Mouse (Mus musculus) layer of hippocampus, adult 9-10 months (tissue): ENCODE measurements at regions not wholly inside any gene's neighbourhood (a gene's known extent, or its start where the extent isn't known, plus 50 kb on each side); places are given as distances from the start of the nearest gene placed in this dataset.

Experiments
- DNase-seq: peaks from one replicate; pipeline ENCODE4 v3.0.0; 2022; ENCODE audit warnings: low spot score

DNA sequence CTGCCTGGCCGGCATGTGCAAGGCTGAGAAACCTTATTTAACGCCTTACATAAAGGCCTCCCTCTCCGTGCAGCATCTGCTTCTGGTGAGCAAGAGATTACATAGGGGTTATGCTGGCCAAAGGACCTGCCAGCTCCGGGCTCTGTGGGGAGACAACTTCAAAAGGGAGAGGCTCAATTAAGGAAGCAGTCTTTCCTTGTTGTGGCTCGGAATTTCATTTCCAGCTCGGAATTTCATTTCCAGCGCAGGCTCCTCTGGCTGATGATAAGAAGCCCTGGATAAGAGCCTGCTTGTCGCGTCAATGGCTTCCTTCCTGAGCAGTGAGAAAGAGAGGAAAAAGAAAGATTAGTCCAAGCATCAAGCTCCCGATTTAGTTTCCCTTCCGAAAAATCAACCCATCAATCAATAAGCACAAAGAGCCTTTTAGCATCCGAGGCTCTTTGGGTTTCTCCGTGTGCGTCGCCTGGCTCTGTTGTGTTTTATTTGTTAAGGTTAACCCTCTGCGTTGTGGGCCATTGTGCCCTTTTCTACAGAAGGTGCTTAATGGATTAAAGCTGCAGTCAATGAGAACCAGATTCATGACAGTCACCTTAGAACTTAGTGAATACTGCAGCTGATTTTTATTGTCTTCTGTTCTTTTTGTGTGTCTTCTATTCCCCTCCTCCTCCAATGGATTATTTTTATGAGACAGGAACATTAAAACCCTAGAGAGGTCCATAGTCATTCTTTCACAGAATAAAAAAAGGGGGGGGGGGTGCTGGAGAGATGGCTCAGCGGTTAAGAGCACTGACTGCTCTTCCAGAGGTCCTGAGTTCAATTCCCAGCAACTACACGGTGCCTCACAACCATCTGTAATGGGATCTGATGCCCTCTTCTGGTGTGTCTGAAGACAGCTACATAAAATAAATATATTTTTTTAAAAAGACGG lies 218.3 kb downstream of the Myo1b start:
- no peak for DNase-seq

DNA sequence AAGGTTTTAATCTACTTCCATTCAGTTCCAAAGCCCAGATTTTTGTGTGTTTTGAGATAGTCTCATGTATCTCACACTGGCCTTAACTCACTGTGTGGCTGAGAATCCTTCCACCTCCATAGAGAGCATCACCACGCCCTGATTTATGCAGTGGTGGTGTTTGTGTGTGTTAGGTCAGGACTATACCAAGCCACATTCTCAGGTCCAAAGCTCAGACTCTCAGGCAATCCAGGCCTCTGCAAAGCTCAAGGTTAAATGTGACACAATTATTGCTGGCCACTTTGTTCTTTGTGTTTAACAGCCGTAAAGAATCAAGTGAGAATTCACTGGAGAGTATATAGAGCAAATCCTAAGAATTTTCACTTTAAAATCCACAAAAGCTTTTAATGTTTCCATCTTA lies 218.2 kb upstream of the Nabp1 start:
- no peak for DNase-seq

DNA sequence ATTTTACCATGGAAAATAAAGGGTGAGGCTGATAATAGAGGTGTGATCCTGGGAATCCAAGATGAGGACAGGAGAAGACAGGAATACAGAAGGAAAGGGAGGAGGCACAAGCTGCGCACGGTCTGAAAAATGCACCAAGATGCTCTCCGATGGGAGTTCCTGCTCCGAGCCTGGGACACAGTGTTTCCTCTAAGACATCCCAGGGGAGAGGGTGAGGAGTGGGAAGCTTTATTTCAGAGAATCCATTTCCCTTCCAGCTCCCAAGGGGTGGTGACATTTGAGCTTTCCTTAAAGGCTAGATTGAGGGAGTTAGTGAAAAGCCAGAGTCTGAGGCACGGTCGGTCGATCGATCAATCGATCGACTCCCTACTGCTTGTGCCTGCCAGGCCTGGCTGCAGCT lies 212.7 kb upstream of the Nabp1 start:
- DNase-seq = no peak

GRCm38 (mm10) chr1:51689461-51690223 lies 211.4 kb upstream of the Nabp1 start:
- no peak for DNase-seq

GRCm38 (mm10) chr1:51688946-51689345 lies 210.7 kb upstream of the Nabp1 start:
- no peak for DNase-seq

GRCm38 (mm10) chr1:51688224-51688545 lies 210.0 kb upstream of the Nabp1 start:
- DNase-seq = no peak

DNA sequence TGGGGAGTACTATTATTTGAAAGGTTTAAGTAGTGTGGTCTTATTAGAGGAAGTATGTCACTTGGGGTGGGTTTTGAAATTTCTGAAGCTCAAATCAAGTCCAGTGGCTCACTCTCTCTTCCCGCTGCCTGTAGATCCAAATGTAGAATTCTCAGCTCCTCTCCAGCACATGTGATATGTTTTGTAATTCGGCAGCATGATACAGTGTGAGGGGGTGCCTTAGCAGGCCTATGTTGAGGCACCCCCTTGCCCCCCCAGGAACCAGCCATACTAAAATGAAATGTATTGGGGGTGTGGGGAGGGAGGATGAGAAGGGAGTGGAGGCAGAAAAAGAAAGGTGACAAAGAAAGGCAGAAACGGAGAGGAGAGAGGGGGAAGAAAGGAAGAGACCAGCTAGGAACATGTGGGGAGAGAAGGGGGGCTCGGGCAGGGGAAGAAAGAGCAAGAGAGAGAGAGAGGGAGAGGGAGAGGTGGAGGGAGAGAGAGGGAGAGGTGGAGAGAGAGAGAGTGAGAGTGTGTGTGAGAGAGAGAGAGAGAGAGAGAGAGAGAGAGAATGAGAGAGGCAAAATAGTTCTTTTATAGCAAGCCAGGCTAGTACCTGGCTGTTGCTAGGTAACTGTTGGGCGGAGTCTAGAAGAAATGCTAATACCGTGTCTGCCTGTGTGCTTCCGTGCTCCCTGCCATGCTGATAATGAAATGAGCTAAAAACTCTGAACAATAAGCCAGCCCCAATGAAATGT lies 209.4 kb upstream of the Nabp1 start:
- DNase-seq = no peak

GRCm38 (mm10) chr1:51686759-51687158 lies 208.5 kb upstream of the Nabp1 start:
- no peak for DNase-seq

GRCm38 (mm10) chr1:51682273-51682672 lies 204.0 kb upstream of the Nabp1 start:
- DNase-seq = no peak

- no peak for DNase-seq
Measured at GRCm38 (mm10) chr1:51681872-51682271, 203.6 kb upstream of the Nabp1 start.

GRCm38 (mm10) chr1:51680725-51681124 lies 202.5 kb upstream of the Nabp1 start:
- no peak for DNase-seq

GRCm38 (mm10) chr1:51678290-51678928 lies 200.2 kb upstream of the Nabp1 start:
- no peak for DNase-seq

- no peak for DNase-seq
Measured at GRCm38 (mm10) chr1:51677802-51678201, 199.6 kb upstream of the Nabp1 start.

GRCm38 (mm10) chr1:51671691-51672090 lies 193.5 kb upstream of the Nabp1 start:
- DNase-seq = no peak

DNA sequence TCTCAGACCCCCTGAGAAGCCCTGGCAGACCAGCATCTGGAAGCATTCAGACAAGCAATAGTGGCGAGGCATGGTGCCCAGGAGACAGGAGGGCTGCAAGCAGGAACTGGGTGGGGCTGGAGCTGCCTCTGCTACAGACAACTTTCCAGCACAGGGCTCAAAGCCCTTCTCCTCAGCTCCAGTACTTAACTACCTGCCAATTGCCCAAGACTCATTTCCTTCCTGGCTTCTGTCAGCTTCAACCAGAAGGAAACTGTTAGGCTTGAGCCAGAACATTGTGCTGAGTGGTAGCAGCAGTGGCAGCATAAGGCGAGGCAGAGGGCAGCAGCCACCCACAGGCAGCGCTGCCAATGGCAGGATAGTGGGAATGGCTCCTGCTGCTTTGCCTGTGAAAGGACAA lies 193.1 kb upstream of the Nabp1 start:
- DNase-seq = peak; percentile 16

- DNase-seq = no peak
Measured at GRCm38 (mm10) chr1:51670009-51670408, 191.8 kb upstream of the Nabp1 start.

GRCm38 (mm10) chr1:51668881-51669280 lies 190.7 kb upstream of the Nabp1 start:
- DNase-seq = peak; percentile 13

DNA sequence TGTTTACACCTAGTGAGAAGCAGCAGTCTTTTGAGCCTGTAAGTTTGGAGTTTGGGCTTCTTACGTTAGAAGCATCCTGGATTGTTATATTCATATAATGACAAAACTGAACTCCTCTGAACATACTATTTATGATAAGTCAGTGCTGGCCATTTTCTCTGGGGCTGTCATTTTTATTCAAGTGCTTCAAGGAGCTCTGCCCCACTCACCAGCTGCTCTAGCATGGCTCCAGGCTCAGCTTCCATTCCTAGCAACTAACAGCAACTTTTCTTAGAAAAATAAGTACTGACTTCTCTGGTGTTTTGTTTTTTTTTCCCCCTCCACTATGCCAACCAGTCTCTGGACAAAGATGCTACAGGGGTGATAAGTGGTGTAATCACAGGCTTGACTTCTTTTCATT lies 182.3 kb upstream of the Nabp1 start:
- DNase-seq = no peak

- no peak for DNase-seq
Measured at GRCm38 (mm10) chr1:51657203-51657602, 179.0 kb upstream of the Nabp1 start.

DNA sequence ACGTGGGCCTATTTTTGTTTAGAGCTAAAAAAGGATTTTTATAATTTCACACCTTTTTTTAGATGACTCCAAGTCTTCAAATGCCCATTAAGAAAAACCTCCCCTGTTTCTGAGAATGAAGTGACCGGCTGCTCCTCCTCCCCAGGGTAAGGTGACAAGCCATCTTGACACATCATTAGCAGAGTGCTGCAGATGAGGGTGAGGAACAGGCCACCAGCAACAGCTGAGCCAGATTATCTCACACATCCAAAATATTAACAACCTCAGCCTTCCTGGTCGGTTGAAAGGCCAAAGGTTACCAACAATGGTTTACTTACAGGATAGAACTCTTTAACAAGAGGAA lies 172.4 kb upstream of the Nabp1 start:
- no peak for DNase-seq

- DNase-seq = no peak
Measured at GRCm38 (mm10) chr1:51649963-51650652, 171.9 kb upstream of the Nabp1 start.

DNA sequence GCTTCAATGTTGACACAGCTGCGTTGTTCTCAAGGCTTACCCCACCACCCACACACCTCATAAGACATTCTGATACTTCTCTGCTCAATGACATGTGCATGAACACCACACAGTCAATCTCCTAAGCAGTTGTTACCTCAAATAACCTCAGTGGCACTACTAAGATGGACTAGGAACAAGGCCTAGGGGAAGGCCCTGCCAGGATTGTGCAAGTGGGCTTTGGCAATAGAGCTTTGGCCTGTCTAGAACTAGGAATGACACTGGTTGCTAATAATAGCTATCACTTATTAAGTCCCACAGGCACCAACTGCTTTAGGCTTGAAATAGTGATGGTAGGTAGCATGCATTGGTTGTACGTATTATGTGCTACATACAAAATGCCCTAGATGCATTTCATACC lies 169.7 kb upstream of the Nabp1 start:
- no peak for DNase-seq
